Mouse (Mus musculus) frontal cortex, postnatal 25 days (tissue): ENCODE measurements around the gene Pcyt2.
A peak's percentile ranks its signal among the peaks of the same experiment; 100 is the strongest.

Source experiments
- DNase-seq, 2 experiments: peaks; one replicate each; pipeline ENCODE4 v3.0.0; 2022; ENCODE audit warnings: low spot score in 2 of 2

The Pcyt2 gene

GRCm38 (mm10) chr11:120617519-120618112 lies at the start of gene Pcyt2:
Gene Pcyt2 (minus strand): TSS chr11:120617936.
- DNase-seq, result peak; percentile 81 to 86

DNA sequence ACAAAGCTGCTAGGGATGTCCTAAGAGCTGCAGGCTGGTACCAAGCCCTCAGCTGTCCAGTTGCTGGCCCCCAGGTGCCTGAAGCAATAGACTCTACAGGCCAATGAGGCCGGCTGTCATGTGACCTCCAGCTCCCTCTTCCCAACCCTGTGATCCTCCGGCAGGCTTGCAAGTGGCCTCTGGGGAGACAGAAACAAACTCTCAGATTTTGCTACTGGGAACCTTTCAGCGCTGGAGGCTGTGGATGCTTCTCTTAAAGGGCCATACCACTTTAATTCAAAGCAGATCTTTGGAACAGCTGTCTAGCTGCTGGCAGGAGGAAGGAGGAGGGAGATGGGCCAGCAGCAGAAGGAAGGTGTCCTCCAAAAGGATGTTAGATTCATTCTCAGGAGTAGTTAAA lies 48.9 kb upstream of the Pcyt2 start:
- no peak for DNase-seq

- no peak for DNase-seq
These were observed 47.7 kb upstream of the Pcyt2 start for GRCm38 (mm10) chr11:120665406-120665805.

GRCm38 (mm10) chr11:120663714-120664113 lies 46.0 kb upstream of the Pcyt2 start:
- DNase-seq, result no peak

DNA sequence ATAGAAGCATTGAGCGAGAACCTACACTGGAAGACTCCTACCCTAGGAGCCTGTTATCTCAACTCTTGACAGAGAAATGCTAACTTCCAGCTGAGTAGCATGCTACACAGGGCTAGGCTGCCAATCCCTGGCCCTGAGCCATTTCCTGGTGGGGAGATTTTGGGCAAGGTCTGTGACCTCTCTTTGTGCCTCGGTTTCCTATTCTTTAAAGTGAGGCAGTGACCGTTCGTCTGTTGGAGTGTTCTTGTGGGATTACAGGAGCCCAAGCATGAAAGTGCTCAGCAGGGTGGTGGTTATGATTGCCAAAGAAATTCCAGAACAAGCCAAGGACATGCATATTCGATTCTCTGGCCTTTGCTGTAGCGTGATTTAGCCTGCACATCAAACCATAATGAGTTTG lies 45.0 kb upstream of the Pcyt2 start:
- no peak for DNase-seq

DNA sequence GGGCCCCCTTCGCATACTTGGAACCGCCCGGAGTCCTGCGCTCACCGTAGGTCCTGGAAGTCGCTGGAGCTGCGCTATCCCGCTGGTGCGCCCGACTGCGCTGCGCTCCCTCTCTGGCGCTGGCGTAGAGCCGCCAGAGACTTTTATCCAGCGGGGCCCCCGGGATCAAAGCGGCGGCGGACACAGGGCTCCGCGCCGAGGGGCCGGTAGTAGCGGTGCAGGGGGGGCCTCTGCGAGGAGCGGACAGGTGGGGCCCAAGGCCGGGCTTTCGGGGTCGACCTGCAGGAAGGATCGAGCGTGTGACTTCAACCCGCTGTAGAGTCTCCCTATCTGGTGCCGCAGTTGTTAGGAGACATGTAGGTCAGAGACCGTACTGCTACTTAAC lies 43.3 kb upstream of the Pcyt2 start, which contains the start of gene Notum:
Notum (minus strand) TSS at position 100 of the 385 bp plus-strand sequence.
- no peak for DNase-seq

DNA sequence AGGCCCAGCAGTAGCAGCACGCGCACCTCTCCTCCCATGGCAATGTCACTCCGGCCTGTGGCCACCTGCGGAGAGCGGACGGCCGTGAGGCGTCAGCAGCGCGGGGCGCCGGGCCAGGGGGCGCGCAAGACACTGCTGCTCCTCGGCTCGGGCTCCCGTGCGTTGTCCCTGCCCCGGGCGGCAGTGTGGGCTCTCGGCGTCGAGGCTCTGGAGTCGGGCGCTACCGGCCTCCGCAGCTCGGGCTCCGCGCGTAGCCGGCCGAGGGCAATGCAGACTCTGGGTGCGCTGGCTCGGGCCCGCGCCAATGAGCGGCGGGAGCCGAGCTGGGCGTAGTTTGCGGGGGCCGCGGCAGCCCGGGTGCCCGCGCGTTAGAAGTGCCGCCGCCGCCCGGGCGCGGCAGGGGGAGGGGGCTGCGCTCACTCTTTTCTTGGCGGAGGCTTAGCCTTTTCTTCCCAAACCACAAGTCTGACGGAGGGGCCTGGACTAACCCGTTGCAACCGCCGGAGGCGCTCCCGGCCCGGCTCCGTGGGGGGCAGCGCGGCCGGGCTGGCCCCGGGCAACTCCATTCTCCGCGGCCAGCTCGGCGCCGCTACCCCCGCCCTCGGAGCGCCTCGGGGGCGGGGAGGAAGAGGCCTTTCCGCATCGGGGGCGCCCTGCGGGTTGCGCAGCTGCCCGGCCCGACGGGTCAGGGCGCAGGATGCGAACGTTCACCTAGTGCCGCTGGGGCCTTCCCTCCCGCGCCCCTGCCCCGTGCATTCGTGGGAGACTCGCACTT lies 42.8 kb upstream of the Pcyt2 start:
- no peak for DNase-seq

GRCm38 (mm10) chr11:120659509-120660300 lies 42.0 kb upstream of the Pcyt2 start:
- no peak for DNase-seq

GRCm38 (mm10) chr11:120658876-120659410 lies 41.2 kb upstream of the Pcyt2 start:
- peak; percentile 61 for DNase-seq

DNA sequence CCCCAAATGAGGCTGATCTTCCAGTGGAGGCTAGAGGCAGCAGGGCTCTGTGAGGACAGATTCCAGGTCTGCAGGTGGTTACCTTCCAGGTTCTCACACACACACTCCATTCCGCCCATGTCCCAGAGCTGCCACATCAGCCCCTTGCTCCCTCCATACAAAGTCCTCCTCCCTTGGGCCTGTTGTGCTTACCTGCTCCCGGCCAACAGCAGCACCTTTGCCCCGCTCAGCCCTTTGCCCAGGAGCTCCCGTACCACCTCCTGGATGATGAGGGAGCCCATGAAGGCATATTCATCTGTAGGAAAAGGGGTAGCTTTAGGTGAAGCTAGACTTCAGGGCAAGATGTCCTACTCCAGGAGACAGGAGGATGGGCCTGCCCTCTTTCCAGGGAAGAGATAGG lies 39.6 kb upstream of the Pcyt2 start:
- no peak for DNase-seq

- no peak for DNase-seq
These were observed 37.0 kb upstream of the Pcyt2 start for GRCm38 (mm10) chr11:120654741-120655140.

DNA sequence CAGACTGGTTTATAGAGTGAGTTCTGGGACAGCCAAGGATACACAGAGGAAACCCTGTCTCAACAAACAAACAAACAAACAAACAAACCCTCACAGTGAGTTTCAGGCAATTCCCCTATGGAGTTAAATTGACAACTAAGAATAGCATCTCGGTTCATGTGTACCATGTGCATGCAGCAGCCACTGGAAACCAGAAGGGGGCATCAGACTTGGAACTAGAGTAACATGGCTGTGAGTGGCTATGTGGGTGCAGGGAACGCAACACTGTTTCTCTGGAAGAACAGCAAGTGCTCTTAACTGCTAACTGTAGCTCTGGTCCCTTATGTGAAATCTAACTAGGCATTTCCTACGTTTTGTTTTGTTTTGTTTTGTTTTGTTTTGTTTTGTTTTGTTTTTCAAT lies 34.1 kb upstream of the Pcyt2 start:
- no peak for DNase-seq

GRCm38 (mm10) chr11:120648001-120648476 lies 30.3 kb upstream of the Pcyt2 start, which contains the start of gene Myadml2:
Gene Myadml2 (minus strand): TSS chr11:120648158.
- DNase-seq, result no peak

DNA sequence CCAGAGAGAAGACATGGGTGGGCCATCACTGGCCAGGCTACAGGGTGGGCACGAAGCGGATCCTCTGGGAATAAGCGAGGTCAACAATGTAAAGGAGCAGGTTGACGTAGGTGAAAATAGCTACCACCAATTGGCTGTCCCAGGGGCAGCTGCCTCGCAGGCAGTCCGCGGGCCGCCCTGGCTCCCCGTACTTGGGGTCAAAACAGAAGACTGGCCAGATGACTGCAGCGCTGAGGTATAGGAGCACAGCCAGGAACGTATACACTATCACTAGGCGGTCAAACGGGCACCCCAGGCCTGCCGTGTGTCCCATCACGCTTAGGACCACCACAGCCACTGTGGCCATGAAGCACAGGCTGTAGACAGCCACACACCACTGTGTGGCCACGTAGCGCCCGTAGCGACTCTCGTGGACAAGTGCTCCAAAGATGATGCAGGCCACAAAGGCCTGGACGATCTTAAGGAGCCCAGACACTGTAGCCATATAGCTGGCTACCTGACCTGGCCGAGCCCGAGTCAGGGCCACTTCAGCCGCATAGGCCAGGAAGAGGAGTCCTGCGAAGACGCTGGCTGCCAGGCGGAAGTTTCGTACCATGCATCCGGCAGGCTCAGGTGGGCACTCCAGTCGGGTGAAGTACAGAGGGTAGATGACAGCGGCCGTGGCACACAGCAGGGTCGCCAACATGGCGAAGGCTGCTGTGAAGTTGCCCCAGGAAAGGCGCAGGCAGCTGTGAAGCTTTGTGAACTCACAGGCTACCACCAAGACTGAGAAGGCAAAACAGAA lies 29.5 kb upstream of the Pcyt2 start:
- no peak for DNase-seq

- peak; percentile 88 to 91 for DNase-seq
These were observed 25.9 kb upstream of the Pcyt2 start, which contains the start of gene Pycr1 for GRCm38 (mm10) chr11:120643601-120643987. Gene Pycr1 (minus strand): TSS chr11:120643769.

- no peak for DNase-seq
These were observed 25.3 kb upstream of the Pcyt2 start for GRCm38 (mm10) chr11:120642939-120643600.

GRCm38 (mm10) chr11:120641869-120642268 lies 24.1 kb upstream of the Pcyt2 start:
- no peak for DNase-seq

DNA sequence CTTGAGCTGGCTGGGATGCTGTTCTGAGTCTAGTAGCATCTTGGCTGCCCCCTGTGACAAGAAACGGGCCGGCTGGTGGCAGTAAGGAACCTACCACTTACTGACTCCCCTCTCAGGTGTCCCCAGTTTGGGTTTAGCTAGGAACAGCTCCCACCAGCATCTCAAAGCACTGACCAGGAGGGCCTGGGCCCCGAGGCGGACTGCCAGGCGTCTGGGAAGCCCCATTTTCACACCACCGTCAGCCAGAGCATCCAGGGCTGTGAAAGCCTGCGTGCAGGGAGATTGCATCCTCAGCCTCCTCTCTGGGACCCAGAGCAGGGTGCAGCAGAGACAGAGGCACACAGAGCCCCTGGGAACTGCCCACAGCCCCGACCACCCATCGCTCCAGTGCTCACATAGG lies 23.5 kb upstream of the Pcyt2 start:
- DNase-seq, result no peak

- DNase-seq, result no peak
These were observed 17.1 kb upstream of the Pcyt2 start for GRCm38 (mm10) chr11:120634810-120635209.

GRCm38 (mm10) chr11:120633520-120634343 lies 16.0 kb upstream of the Pcyt2 start, which contains the start of gene Mafg:
Gene Mafg (minus strand): TSS chr11:120633600.
- peak; percentile 81 to 84 for DNase-seq
